Mouse (Mus musculus): ENCODE results near the gene Kcnma1.

DNA sequence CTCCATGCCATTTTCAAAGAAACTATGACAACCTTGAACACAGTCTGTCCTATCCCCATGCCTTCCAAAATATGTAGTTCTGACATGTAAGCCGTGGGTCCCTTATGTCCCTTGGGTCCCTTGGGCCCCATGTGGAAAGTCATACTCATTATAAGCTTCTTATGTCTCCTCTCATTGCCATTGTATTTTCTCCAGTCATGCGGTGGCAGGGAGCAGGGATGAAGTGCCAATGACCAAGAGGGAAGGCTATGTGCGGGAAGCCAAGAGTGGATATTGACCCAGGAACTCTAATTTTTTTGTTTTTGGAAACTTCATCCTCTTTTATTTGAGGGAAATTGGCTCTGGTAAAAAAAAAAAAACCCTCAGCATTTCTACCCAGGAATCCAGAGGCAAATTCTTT is 517.5 kb downstream of the Kcnma1 start:
- no peak for TF ChIP-seq GATA1 (IDR thresholded peaks at IDR 0.05; ENCODE audit: low read depth, low read length)
- TF ChIP-seq RCOR1 (IDR thresholded peaks at IDR 0.05; ENCODE audit: low read depth, low read length): no peak

All from MEL (cell line).